Mouse (Mus musculus) thymus, adult 2 months (tissue): ENCODE data around the gene Snap91.

ENCODE experiments used
- CTCF ChIP-seq: fragments of 200-500 bp; IDR thresholded peaks from 2 replicates; pipeline ENCODE4 v1.5.1; 2012; ENCODE audit warnings: mild to moderate bottlenecking, control low read depth, low read length, moderate library complexity, borderline replicate concordance; ENCODE audit not compliant: control insufficient read depth, poor library complexity, insufficient read depth; ENCODE audit errors: extremely low read depth
- POLR2A ChIP-seq: fragments of 200-500 bp; IDR thresholded peaks from 2 replicates; pipeline ENCODE4 v1.6.1; 2012; ENCODE audit warnings: mild to moderate bottlenecking, low read length, control low read depth, moderate library complexity; ENCODE audit not compliant: control insufficient read depth, poor library complexity, insufficient read depth; ENCODE audit errors: extremely low read depth

DNA sequence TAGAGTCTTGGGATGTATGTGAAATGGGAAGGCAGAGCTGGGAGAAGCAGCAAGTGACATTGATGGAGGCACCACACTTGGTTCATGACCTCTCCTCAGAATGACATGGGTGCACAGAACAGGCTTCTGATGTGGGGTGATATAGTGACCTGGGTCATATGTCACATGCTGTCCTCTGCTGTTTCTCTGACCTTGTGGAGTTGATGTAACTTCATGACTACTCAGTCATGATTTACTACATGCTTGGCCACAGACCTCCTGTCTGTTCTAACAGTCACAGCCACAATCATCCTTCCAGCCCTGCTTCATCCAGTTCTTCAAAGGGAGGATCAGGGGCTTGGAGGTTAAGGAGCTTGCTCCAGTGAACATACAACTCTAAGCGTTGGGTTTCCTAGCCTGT lies 142.4 kb downstream of the Snap91 start:
- TF ChIP-seq CTCF (no peak), POLR2A (no peak)
